ENCODE assay signal across 9 mouse cellular contexts in genomic region chr6:91576906-91577305, GRCm38 (mm10).
A peak's percentile ranks its signal among the peaks of the same experiment; 100 is the strongest.
DNase-seq lines count a peak whose midpoint lies in the region; ATAC-seq lines count a peak whose summit lies in the region.
"Had no signal": no experiment of that assay in that cellular context is flagged by ENCODE, and none has a peak within 500 bp of the region (broad histone marks: within the 10 kb centered on the region; RNA-seq: fewer than 3 reads in every experiment).

No protein-coding gene starts in this region.

- peaks cover 61% of the 10 kb centered on the region for H3K27me3 ChIP-seq in megakaryocyte, embryonic 14.5 days (replicated peaks)
- no peaks in the 10 kb centered on the region for H3K27me3 ChIP-seq in forebrain, embryonic 15.5 days
- H3K27me3 ChIP-seq: embryonic facial prominence, embryonic 12.5 days had no signal

- H3K36me3 ChIP-seq in megakaryocyte, embryonic 14.5 days (replicated peaks; ENCODE audit: low read length) = no peaks in the 10 kb centered on the region
- no peaks in the 10 kb centered on the region for H3K36me3 ChIP-seq in forebrain, embryonic 15.5 days
- H3K36me3 ChIP-seq: embryonic facial prominence, embryonic 12.5 days had no signal

- no peaks in the 10 kb centered on the region; the same call in 1 of the 2 replicates for H3K4me1 ChIP-seq in megakaryocyte, embryonic 14.5 days
- H3K4me1 ChIP-seq in forebrain, embryonic 15.5 days = peaks cover 3% of the 10 kb centered on the region; the same call in 1 of the 2 replicates
- H3K4me1 ChIP-seq: embryonic facial prominence, embryonic 12.5 days had no signal

- ATAC-seq in megakaryocyte, adult 5-6 weeks (ENCODE audit: poor library complexity, severe bottlenecking) = no peak
- ATAC-seq in forebrain, embryonic 15.5 days (replicated peaks) = no peak

- H3K9ac ChIP-seq in forebrain, embryonic 15.5 days (replicated peaks) = no peak overlapping the region
- H3K9ac ChIP-seq: embryonic facial prominence, embryonic 12.5 days had no signal

- H3K4me3 ChIP-seq in megakaryocyte, embryonic 14.5 days (replicated peaks) = peak overlapping the region; percentile 4
- H3K4me3 ChIP-seq in forebrain, embryonic 15.5 days = no peak overlapping the region
- H3K4me3 ChIP-seq: embryonic facial prominence, embryonic 12.5 days had no signal

- peak; percentile 76 to 79 for DNase-seq in cerebellum, postnatal 14 days
- peak; percentile 32 to 33 for DNase-seq in layer of hippocampus, postnatal 10 days (ENCODE audit: low spot score in 2 of 2)
- peak; percentile 58 for DNase-seq in skeletal muscle tissue, adult 2 months (ENCODE audit: low read depth, low spot score)
- DNase-seq in yolk sac, embryonic 10.5 days (ENCODE audit: low spot score) = no peak
- DNase-seq in adrenal gland, adult 8-10 months = no peak

- H3K4me2 ChIP-seq in forebrain, embryonic 15.5 days (replicated peaks) = no peak overlapping the region
- H3K4me2 ChIP-seq: embryonic facial prominence, embryonic 12.5 days had no signal

- no peaks in the 10 kb centered on the region for H3K9me3 ChIP-seq in megakaryocyte, embryonic 14.5 days
- no peaks in the 10 kb centered on the region for H3K9me3 ChIP-seq in forebrain, embryonic 15.5 days
- H3K9me3 ChIP-seq: embryonic facial prominence, embryonic 12.5 days had no signal

- WGBS in forebrain, embryonic 15.5 days = 31% methylated on average over 15 of the region's 15 CpGs

- no peak overlapping the region for H3K27ac ChIP-seq in forebrain, embryonic 15.5 days (replicated peaks)
- H3K27ac ChIP-seq: embryonic facial prominence, embryonic 12.5 days had no signal

Comparison
In these comparisons a context has a peak if more than half of its experiments do, and no peak if none do; other contexts are left out.
1. DNase-seq: peak in cerebellum, postnatal 14 days (2 of 2), layer of hippocampus, postnatal 10 days (2 of 2) and skeletal muscle tissue, adult 2 months (single experiment); none in yolk sac, embryonic 10.5 days (single experiment) and adrenal gland, adult 8-10 months (single experiment).